Mouse (Mus musculus) regulatory T cell (primary cell): ENCODE data around the gene Ifit2.
"Not testable (repeated sequence)": the region's sequence is repeated elsewhere in the genome, so short reads cannot be mapped to it uniquely, and the experiment has no call there.

ENCODE experiments used
- in situ Hi-C: fragments of 300-600 bp; cut with MboI, MseI; formaldehyde crosslinking; loops from one replicate; pipeline ENCODE4 v1.15.1; 2025; ENCODE audit warnings: high pct_unique_total_duplicates

The Ifit2 gene

DNA sequence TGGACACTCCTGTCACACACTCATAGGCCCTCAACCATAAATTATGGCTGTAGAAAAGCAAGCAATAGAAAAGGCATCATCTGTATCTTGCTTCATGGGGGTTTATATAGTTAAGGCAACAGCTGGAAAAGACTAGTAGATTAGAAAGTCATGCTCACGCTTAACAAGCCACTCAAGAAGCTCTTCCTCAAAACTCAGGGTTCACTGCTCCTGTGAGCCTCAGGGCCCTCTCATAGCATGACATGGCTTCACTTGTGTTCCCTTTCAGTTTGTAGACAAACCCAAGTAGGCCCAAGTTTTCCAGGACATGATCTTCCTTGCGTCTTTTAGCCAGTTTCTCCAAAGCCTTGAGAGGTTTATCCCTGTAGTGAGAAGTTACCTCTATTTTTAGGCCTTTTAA lies 43.0 kb downstream of the Ifit2 start:
- in situ Hi-C loops = no loop called here

DNA sequence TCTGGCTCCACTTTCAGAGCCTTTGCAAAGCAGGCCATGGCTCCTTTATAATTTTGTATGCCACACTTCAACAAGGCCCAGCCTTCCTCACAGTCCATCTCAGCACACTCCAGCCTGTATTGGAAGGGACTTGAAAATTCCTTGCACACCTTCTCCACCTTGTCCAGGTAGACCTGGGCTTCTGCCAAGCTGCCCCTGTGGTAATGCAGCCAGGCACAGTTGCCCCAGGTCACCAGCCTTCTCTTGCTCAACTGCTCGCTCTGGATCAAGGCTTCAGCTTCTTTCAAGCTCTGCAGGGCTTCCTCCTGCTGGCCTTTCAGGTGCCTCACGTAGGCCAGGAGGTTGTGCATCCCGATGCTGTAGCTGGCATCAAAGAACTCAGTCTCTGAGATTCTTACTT lies 44.0 kb downstream of the Ifit2 start:
- in situ Hi-C loops = not testable (repeated sequence)

DNA sequence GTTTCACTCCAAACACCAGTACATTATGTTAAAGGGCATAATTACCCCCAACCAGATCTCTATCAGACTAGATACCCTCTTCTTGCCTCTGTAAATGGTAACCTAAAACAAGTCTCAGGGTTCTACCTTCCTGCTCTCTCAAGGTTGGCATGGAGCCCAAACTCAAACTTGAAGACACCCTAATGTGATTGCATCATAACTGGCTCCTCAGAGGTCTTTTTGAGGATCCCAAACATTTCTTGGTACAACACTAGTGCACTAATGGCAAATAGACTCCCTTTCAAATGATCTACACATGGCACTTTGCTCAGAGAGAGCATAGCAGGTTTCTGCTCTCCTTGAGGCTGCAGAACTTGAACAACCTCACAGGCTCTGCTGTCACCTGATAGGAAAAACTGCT lies 46.3 kb downstream of the Ifit2 start:
- in situ Hi-C loops = no loop called here

DNA sequence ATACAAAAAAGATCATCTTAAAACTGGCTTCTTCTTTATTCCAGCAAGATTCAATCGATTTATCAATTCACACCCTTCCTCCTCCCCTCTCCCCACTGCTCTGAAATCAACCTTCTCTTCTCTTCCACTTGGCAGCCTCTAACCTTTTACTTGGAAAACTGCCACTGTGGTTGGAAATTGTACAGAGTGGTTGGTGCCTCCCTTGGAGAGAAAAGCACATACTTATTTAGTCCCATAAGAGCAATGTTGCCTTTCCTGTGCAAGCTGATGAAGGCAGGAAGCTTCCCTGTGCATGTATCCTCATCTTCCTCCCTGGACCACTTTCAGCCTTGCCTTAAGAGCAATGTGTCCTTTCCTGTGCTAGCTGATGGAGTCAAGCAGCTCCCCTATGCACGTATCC lies 47.8 kb downstream of the Ifit2 start:
- in situ Hi-C loops = no loop called here

DNA sequence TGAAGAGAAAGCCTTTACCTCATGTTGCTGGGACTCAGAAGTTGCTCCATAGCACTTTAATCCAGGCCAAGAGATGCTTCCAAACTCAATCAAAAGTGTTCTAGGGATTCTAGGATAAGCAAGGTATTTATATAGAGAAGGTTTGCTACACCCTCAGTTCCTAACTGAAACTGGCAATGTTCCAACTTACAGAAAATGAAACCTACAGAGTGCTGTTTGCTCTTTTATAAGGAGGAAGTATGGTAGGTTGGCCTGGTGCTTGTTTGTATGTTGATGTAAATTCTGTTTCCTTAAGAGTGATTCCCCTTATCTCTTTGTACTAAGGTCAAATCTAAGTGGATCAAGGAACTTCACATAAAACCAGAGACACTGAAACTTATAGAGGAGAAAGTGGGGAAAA lies 48.8 kb downstream of the Ifit2 start:
- in situ Hi-C loops = not testable (repeated sequence)

DNA sequence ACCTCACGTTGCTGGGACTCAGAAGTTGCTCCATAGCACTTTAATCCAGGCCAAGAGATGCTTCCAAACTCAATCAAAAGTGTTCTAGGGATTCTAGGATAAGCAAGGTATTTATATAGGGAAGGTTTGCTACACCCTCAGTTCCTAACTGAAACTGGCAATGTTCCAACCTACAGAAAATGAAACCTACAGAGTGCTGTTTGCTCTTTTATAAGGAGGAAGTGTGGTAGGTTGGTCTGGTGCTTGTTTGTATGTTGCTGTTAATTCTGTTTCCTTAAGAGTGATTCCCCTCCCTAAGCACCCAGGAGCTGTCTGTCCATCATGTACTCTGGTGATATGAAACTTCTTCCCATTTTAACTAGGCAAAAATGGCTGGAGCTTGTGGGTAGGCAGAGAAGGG lies 51.4 kb downstream of the Ifit2 start, which contains the start of gene Ifit1bl1:
Ifit1bl1 (minus strand) TSS at position 69 of the 400 bp plus-strand sequence.
- in situ Hi-C loops = not testable (repeated sequence)

DNA sequence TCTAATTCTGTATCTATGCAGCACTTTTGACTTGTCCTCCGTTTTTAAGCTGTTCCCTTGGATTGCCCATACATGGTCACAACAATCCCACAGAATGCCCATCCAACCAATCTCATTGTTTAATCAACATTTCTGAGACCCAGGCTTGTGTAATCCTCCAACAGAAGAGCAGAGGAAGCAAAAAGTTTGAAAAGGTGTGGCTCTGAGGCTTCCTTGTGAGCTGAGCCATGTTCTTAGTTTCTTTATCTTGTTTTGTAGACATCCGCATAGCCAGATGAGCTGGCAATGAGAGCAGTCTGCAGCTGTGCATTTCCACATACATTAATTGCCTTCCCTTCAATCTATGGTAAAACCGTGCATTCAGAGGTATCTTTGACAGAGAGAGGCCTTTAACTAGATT lies 55.0 kb downstream of the Ifit2 start:
- in situ Hi-C loops = no loop called here

DNA sequence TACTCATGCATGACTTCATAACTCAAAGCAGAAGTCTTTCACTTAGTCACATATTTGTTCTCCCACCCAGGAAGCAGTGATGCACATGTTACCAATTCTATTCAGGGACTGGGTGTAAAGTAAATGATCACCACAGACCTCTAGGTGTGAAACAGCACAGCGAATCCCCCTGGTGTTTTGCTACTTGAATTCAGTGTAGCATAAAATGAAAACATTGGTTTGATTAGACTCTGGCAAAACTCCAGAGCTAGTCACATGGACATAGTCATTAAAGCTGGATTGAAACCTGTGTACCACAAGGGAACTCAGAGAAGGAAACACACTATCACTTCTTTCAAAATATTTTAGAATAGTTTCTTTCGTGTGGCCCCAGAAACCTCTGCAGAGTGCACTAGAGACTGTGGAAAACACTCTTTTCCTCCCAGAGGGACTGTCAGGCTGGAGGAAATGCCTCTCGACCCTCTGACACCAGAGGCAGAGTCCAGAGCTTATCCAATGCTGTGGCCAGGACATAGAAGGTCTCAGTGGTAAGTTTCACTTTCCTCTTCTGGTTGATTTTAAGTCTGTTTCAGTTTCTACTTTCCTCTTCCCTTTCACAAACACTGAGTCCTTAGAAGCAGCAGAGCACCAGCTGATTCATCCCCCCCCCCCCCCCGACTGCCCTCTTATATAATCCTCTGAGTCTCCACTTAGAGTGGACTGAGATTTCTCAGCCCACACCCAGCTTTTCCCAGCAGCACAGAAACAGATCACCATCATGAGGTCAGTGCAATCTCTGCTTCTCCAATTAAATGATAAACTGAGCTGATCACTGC lies 57.0 kb downstream of the Ifit2 start, which contains the start of gene Ifit3b:
Ifit3b (plus strand) TSS at position 734 of the 815 bp plus-strand sequence.
- in situ Hi-C loops = not testable (repeated sequence)

DNA sequence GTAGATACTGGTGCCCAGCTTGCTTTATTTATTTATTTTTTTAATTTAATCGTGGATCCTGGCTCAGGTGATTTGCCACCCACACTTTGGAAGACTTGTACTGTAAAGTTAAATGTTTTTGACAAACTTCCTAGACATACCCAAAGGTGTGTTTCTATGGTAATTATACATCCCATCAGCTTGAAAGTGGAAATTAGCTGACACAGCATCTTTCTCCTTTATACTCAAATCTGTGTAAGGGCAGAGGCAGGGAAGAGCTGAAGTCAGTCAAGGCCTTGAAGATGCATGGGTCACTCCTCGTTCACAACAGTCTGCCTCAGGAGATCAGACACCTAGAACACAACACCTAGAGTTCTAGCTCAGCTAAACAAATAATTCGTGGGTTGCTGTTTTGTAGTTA lies 59.6 kb downstream of the Ifit2 start:
- in situ Hi-C loops = not testable (repeated sequence)

DNA sequence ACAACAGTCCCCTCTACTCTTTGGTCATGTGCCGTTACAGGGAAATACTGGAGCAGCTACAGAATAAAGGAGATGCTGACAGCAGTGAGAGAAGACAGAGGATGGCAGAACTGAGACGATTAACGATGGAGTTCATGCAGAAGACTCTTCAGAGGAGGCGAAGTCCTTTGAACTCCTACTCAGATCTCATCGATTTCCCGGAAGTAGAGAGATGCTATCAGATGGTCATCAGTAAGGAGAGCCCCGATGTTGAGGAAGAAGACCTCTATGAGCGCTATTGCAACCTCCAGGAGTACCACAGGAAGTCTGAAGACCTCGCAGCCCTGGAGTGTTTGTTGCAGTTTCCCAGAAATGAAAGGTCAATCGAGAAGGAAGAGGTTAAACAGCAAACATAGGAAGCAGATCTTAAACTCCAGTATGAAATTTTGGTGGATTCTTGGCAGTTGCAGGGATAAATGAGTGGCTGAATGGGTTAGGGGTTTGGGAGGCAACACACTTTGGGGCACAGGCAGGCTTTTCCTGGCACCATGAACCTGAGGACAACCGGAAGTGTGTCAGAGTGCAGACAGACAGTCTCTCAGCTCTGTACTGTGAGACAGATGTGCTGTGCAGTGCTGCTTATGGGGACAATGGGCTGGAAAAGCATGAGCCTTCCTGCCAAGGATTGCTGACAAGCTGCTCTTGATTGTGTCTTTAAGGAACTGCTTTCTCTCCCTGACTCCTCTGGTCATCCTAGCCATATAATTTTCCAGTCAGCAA lies 61.9 kb downstream of the Ifit2 start:
- in situ Hi-C loops = not testable (repeated sequence)

DNA sequence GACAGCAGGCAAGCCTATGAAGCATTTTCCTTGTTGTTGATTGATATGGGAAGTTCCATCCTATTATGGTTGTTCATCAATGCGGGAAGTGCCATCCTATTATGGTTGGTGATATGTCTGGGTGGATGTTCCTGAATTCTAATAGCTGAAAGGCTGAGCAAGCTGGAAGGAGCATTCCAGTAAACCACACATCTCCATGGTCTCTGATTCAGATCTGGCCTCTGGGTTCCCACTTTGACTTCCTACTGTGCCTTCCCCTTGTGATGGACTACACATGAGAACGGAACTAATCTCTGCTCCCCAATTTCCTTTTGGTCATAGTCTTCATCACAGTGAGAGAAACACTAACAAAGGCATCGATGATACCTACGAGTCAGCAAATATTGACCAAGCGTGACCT lies 70.4 kb downstream of the Ifit2 start:
- in situ Hi-C loops = no loop called here

DNA sequence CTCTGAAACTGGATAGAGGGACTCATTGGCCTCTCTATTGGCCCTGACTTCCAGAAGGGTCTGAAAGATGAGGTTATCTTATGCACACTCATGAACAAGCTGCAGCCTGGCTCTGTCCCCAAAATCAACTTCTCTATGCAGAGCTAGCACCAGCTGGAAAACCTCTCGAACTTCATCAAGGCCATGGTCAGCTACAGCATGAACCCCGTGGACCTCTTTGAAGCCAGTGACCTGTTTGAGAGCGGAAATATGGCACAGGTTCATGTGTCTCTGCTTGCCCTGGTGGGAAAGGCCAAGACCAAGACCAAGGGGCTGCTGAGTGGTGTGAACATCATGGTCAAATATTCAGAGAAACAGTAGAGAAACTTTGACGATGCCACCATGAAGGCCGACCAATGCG lies 73.3 kb downstream of the Ifit2 start:
- in situ Hi-C loops = no loop called here

DNA sequence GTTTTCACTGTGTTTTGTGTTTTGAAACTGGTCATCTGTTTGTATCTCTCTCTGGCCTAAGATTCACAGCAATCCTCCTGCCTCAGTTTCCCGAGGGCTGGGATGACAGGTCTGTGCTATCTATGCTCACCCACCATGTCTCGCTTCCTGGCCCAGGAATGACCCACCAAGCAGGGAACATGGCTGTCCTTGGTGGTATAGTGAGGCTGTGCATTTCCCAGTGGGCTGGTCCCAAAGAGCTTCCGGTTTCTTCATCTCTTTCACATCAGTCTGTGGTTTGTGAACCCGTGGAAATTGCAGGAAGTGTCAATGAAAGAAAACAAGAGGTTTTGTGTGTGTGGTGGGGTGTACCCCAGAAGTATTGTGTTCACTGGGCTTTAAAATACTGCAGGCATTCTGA lies 74.2 kb downstream of the Ifit2 start:
- in situ Hi-C loops = loop anchor here (5.0 to 25.0 kb wide), 2 partner anchors 53 to 1237 kb away; partner anchors contain the start of gene Rnls
